Mouse (Mus musculus) CD4-positive, CD25-positive, alpha-beta regulatory T cell, adult 4 months (primary cell): Measurements from ENCODE around the gene Slfn2. TPM values are rescaled to one million over a fixed set of nuclear protein-coding genes. Genes with fewer than 3 reads are reported as not detected.
A peak's percentile ranks its signal among the peaks of the same experiment; 100 is the strongest.

Source experiments
- ATAC-seq: one replicate; pipeline ENCODE4 v1.8.0; 2017
- polyA plus RNA-seq, 2 experiments: library from polyadenylated mRNA; unstranded; fragments of 100-300 nt; shearing (Covaris generic); gene quantifications; one replicate each; pipeline ENCODE4 v1.2.1; 2017

The Slfn2 gene
- polyA plus RNA-seq, 2 experiments from 2014 or later = 806 to 834 TPM

DNA sequence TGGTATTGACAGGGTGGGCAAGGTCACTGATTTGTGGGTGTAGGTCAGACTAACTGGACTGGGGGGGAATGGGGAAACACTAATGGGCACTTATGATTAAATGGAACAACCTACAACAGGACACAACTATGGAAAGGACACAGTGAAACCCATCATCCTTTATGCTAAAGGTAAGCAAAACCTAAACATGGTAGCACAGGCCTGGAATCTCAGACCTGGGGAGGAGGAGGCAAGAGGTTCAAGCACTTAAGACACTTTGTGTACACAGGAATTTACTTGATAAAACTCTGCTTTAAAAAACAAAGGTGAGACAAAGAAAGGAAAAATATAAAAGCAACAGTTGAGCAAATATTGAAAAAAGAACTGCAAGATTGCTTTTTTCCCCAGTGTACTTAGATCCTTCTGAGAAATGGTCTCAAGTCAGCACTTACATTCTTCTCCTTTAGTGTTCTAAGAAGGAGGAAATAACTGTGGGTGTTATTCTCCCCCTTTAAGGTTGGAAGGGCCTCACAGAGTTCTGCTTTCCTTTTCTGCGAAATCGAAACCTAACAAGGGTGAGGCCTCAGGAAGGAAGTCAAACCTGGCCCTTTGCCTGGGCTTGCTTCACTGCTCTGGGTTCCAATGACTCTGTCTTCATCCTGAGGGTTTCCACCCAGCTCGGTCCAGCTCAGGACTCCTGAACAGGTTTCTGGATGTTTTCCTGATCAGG, 13.0 kb downstream of the Slfn2 start:
- ATAC-seq = peak; percentile 90

DNA sequence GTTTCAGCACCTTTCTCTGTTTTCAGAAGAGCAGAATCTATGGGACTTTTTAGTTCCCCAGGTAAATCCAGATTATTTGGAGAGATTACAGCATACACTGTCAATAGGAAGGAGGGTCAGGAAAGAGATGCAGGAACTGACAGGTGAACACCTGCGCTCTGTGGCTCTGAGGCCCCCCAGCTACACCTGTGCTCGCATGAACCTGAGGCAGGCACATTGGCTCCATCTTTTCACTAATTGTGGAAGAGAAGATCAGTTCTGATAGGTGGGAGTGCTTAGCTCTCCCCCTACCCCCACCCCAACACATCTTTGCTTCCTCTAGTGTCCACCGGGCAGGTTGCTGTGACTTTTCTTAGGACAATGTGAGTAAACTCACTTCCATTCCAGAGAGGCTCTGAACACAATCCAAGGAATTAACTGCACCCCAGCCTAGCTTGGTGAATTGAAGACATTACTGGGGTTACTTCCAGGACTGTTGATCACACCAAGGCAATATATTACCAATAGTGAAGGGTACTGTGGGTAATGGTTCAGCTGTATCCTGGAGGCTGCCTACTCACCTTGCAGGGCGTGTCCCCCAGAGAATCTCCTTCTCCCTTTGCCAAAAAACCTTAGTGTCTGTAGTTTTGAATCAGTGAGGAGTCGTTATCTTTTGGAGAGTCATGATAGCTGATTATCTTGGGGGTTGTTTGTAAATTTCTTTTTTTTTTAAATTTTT, 13.7 kb downstream of the Slfn2 start:
- no peak for ATAC-seq

DNA sequence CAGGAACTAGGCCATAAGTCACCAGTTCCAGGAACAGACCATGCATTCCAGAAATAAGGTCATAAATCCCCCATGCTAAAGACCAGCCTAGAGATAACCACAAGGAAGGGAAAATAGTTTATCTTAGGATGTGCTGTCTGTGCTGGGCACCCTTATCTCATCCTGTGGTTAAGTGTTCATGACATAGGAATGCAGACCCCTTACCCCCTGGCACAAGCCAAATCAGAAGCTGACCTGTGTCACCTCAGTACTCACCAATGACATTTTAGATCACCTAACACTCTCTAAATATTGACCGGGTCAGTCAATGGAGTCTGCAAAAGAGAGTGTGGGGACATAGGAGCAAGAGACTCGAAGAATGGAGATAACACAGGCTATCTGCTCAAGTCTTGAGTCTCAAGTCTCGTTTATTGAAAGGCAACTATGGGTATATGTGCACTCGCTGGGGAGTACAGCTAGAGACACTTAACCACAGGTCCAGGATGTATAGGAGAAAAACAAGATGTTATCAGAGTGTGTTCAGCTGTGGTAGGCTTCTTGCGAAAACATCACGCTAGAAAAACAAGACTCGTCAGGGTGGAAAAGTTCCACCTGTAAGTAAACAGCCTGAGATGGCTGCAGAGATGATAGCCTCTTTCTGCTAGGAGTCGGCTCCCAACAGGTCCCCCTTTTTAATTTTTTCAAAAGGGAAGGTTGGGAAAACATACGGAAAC, 14.7 kb downstream of the Slfn2 start:
- ATAC-seq = peak; percentile 66

DNA sequence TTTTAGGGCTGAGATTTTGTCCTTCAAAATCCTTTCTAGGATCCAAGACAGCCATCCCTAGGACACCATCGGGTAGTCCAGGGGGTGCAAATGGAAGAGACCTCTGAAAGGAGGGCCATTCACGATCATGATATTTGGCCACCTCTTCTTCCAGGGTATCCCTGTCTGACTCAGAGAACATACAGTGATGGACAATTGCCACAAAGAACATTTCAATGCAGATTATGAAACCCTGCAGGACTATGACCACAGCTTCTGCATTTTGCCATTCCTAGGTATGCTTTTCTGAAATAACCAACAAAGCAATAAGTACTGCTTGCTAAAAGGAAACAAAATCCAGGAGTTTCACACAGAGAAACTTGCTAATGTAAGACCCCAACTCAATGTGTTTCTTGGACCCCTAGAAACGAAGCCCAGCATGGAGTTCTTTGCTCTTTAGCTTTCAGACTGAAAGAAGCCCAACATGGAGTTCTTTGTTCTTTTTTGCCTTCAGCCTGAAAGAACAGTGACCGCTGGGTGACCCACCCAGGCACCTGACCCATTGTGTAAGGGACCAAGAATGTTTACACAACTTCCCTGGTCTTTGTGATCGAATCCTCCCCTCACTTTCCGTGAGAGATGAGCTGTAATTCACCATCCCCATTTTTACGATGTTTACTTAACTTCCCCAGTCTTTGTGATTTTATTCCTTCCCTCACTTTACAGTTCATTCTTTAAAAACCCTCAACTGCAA, 18.0 kb downstream of the Slfn2 start:
- no peak for ATAC-seq

DNA sequence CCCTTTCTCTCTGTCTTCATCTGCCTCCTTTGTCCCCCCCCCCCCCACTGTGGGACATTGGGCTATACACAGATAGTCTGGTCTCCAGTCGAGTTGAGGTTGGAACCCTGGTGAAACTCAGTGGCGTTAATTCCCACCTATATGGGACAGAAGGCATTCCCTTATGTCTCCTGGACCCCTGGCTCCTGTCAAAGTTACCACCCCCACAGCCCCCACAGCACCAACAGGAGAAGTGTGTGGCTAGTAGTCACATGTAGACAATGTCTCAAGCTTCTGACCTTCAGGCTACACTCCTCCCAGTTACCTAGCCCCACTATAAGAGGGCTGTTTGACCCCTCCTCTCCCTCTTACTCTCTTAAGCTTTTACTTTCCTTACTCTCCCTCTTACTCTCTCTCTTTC, 19.2 kb downstream of the Slfn2 start:
- ATAC-seq = no peak

DNA sequence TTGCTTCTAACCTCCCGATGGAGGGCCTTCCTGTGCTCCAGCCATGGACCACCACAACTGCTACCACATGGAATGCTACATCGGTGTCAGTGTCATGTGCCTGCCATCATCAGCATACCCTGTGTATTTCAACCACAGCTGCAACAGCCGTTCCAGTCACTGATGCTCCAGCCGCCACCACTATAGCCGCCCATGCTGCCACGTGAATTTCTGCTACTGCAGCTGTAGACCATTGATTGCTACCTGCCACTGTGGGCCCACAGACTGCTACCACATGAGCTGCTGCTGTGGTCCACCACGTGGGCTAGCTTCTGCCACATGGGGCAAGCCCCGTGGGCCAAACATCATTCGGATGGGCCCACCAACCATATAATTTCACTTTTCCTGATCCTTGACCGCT, 19.8 kb downstream of the Slfn2 start:
- ATAC-seq = no peak

DNA sequence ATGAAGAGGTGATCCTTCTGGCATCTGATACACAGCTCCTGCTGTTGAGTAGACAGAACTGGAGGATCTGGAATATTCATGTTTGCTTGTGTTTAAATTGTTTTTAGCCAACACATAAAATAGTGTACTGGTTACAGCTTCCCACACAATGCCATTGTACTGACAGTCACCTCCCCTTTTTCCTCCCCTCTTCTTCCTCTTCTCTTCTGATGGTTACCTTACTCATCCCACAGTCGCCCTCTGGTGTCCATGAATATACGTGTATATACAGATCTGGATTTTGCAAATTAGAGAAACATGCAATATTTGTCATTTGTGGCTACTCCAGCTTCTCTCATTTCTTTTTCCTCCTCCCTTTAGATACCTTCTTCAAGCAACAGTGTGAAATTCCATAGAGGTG, 50.2 kb downstream of the Slfn2 start:
- no peak for ATAC-seq

DNA sequence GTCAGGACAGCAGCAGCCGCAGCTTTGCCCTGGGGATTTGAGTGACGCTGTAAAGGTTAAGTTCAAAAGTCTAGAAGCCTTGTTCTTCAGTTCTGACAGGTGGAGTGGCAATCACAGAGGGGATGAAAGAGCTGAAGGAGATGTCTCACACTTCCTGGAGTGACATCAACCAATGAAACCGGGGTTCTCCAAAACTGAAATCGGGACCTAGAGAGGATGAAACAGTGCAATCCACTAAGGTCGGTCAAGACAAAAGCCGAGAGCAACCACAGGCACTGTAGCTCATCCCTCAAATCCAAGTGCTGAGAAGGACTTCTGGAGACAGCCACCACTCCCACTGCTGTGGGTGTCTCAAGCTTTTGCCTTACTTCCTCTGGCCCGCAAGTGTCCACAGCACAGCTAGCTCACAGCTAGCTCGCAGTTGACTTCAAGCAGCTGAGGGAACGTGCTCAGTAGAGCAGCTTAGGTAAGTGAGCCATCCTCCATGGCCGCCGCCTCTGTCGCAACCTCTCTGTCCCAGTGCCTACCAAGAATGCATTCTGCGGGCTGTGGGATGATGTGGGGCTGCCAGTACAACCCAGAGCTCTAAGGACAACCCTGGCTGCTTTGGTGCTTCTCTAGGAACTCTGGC, 51.8 kb downstream of the Slfn2 start, which contains the start of gene Slfn1:
Slfn1 (plus strand) TSS at position 253 of the 631 bp plus-strand sequence.
- ATAC-seq = peak; percentile 77

DNA sequence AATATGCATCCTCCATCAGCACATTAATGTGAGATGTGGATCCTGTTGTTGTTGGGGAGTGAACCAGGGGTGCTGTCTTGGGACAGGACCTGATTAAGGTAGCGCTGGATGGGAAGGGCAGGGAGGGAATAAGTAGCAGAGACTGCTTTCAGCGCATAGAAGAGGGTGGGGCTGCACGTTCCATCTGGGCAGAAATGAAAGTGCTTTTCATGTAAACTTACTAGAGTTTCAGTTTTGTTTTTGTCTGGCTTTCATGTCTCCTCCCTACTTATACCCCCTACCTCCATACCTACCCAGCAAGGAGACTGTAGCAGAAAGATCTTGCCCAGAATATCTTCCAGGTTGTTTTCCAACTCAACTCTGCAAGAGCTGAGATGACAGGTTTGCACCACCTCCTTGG, 53.1 kb downstream of the Slfn2 start:
- peak; percentile 75 for ATAC-seq

Other genes starting within 250 kb of the Slfn2 start
- gene Rffl, start 193.9 kb upstream of the Slfn2 start, polyA plus RNA-seq = 10 to 100 TPM in 1 of 2 experiments, 1 to 10 TPM in 1; 8.6 to 10.2 TPM
- gene Rad51d, start 174.5 kb upstream of the Slfn2 start, polyA plus RNA-seq = 10 to 100 TPM; 26.7 to 35.3 TPM
- under 1 TPM in 1 of 2 experiments, not detected in 1; 0.24 TPM for gene Fndc8, start 173.0 kb upstream of the Slfn2 start, polyA plus RNA-seq
- gene Nle1, start 156.7 kb upstream of the Slfn2 start, polyA plus RNA-seq = 10 to 100 TPM; 44.3 to 71.1 TPM
- under 1 TPM in 1 of 2 experiments, not detected in 1; 0.12 TPM for gene Unc45b, start 154.6 kb upstream of the Slfn2 start, polyA plus RNA-seq
- 10 to 100 TPM; 30.3 to 39.4 TPM for gene Slfn5, start 113.8 kb upstream of the Slfn2 start, polyA plus RNA-seq
- gene Slfn9, start 73.3 kb upstream of the Slfn2 start, polyA plus RNA-seq = 10 to 100 TPM; 10.7 to 17.9 TPM
- gene Slfn8, start 44.3 kb upstream of the Slfn2 start, polyA plus RNA-seq = 100 to 1,000 TPM; 109 to 141 TPM
- 100 to 1,000 TPM; 247 to 270 TPM for gene Slfn1, start 51.7 kb downstream of the Slfn2 start, polyA plus RNA-seq
- gene Slfn4, start 110.1 kb downstream of the Slfn2 start, polyA plus RNA-seq = under 1 TPM; 0.27 to 0.28 TPM
- gene Slfn3, start 126.2 kb downstream of the Slfn2 start, polyA plus RNA-seq = 1 to 10 TPM; 3.2 to 4.8 TPM
- gene Slfn14, start 221.6 kb downstream of the Slfn2 start, polyA plus RNA-seq = not detected
- 10 to 100 TPM; 52.3 to 63.9 TPM for gene Ap2b1, start 233.9 kb downstream of the Slfn2 start, polyA plus RNA-seq
- gene Pex12, start 237.5 kb downstream of the Slfn2 start, polyA plus RNA-seq = 10 to 100 TPM; 12.5 TPM